Mouse (Mus musculus) limb, embryonic 14.5 days (tissue): ENCODE measurements around the gene Rad23b. TPM values are rescaled to one million over a fixed set of nuclear protein-coding genes. Genes with fewer than 3 reads are reported as not detected.

Source experiments
- ATAC-seq: fragments of 200-750 bp; cut with Nextera tagmentation; 2 replicates; pipeline ENCODE4 v1.8.0; 2017; ENCODE audit warnings: low read depth, moderate number of reproducible peaks, moderate TSS enrichment; ENCODE audit not compliant: low FRiP score
- DNase-seq: peaks from one replicate; pipeline ENCODE4 v3.0.0-alpha.2; 2015; ENCODE audit warnings: low spot score
- H3K27ac ChIP-seq: fragments of 300-500 bp; sonication (generic); replicated peaks from 2 replicates; pipeline ENCODE4 v1.5.1; 2014; ENCODE audit warnings: low read depth, mild to moderate bottlenecking, low read length, moderate library complexity, mixed read lengths
- H3K27me3 ChIP-seq: fragments of 300-500 bp; sonication (generic); 2 replicates; pipeline ENCODE4 v1.6.1; 2014; ENCODE audit warnings: low read length, mixed read lengths; ENCODE audit not compliant: control insufficient read depth, insufficient read depth
- H3K36me3 ChIP-seq: fragments of 300-500 bp; sonication (generic); 2 replicates; pipeline ENCODE4 v1.6.1; 2014; ENCODE audit warnings: mild to moderate bottlenecking, low read length, moderate library complexity, mixed read lengths; ENCODE audit not compliant: control insufficient read depth, insufficient read depth
- H3K4me1 ChIP-seq: fragments of 300-500 bp; sonication (generic); 2 replicates; pipeline ENCODE4 v1.6.1; 2014; ENCODE audit warnings: antibody characterized with exemption, low read length, mixed read lengths; ENCODE audit not compliant: control insufficient read depth, insufficient read depth
- H3K4me2 ChIP-seq: fragments of 300-500 bp; sonication (generic); replicated peaks from 2 replicates; pipeline ENCODE4 v1.6.1; 2014; ENCODE audit warnings: low read depth, mild to moderate bottlenecking, low read length, moderate library complexity; ENCODE audit not compliant: severe bottlenecking
- H3K4me3 ChIP-seq: fragments of 300-500 bp; sonication (generic); replicated peaks from 2 replicates; pipeline ENCODE4 v1.5.1; 2014; ENCODE audit warnings: low read length
- H3K9ac ChIP-seq: fragments of 300-500 bp; sonication (generic); 2 replicates; pipeline ENCODE4 v1.6.1; 2014; ENCODE audit warnings: mild to moderate bottlenecking, low read depth, low read length, moderate library complexity; ENCODE audit not compliant: severe bottlenecking
- H3K9me3 ChIP-seq: fragments of 300-500 bp; sonication (generic); 2 replicates; pipeline ENCODE4 v1.6.1; 2016; ENCODE audit warnings: low read length; ENCODE audit not compliant: control insufficient read depth
- POLR2A ChIP-seq: fragments of 200-500 bp; IDR thresholded peaks from 2 replicates; pipeline ENCODE4 v1.8.0; 2012; ENCODE audit warnings: inconsistent platforms, mild to moderate bottlenecking, moderate library complexity, borderline replicate concordance; ENCODE audit not compliant: insufficient read depth, insufficient read length; ENCODE audit errors: extremely low read depth
- WGBS: fragments of 180-500 bp; shearing (Covaris S2); extraction: QIAGEN DNeasy Blood & Tissue Kit; methylation state at CpG from one replicate; pipeline ENCODE4 v1.1.7; 2014; 5-methylcytosine and 5-hydroxymethylcytosine counted together
- polyA plus RNA-seq, 2 experiments: library from polyadenylated mRNA; depleted of rRNA in 1 of 2; stranded (reverse) in 1 of 2; unstranded in 1 of 2; fragments of >200 nt; fragmentation: Nextera tagmentation in 1 of 2; extraction: Ambion mirVana in 1 of 2; gene quantifications; 2 replicates each; pipeline versions ENCODE4 v1.2.1 to v1.2.3; 2012 to 2014

The Rad23b gene
- polyA plus RNA-seq, 2 experiments: 88.8 to 179 TPM

DNA sequence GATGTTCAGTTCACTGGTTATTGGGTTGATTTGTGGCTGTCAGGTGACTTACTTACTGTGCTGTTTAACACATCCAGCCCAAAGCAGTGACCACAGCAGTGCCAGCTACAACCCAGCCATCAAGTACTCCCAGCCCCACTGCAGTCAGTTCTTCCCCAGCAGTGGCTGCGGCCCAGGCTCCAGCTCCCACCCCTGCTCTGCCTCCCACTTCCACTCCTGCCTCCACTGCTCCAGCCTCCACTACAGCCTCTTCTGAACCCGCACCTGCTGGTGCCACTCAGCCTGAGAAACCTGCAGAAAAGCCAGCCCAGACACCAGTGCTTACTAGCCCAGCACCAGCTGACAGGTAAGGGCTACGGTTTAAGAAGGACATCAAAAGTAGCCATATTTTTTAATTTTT lies 20.3 kb downstream of the Rad23b start:
- TF ChIP-seq POLR2A: no peak
- peaks cover 32% of the 10 kb centered on the region for H3K36me3 ChIP-seq
- no peak overlapping the region for H3K4me2 ChIP-seq
- 93% methylated on average over 3 of the region's 3 CpGs for WGBS
- H3K27ac ChIP-seq: no peak overlapping the region
- no peak overlapping the region for H3K4me3 ChIP-seq
- DNase-seq: no peak
- no peak for ATAC-seq
- no peaks in the 10 kb centered on the region for H3K4me1 ChIP-seq
- no peaks in the 10 kb centered on the region for H3K9me3 ChIP-seq
- no peaks in the 10 kb centered on the region for H3K27me3 ChIP-seq
- no peak overlapping the region for H3K9ac ChIP-seq

DNA sequence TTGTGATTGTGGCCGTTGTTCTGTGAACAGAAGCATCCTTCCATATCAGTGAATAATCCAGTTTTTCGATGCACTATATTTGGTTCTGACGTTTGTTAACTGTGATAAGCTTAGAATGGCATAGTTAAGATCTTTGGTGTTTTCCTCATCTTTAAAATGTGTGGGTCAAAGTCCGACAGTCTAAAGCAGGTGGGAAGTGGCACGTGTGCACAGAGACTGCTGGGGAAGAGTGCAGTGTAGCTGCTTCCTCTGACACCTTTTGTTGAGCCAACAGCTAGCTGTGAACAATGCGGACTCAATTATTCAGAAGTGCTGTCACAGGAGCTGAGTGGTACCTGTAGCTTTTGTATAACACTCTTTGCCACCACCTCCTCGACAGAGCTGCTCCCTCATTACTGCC lies 21.5 kb downstream of the Rad23b start:
- Histone ChIP-seq H3K36me3 (peaks cover 32% of the 10 kb centered on the region), H3K9me3 (no peaks in the 10 kb centered on the region), H3K4me1 (no peaks in the 10 kb centered on the region), H3K4me2 (no peak overlapping the region), H3K4me3 (no peak overlapping the region), H3K9ac (no peak overlapping the region), H3K27ac (no peak overlapping the region), H3K27me3 (no peaks in the 10 kb centered on the region)
- 88% methylated on average over 7 of the region's 7 CpGs for WGBS
- DNase-seq: no peak
- TF ChIP-seq POLR2A: no peak
- ATAC-seq: no peak

DNA sequence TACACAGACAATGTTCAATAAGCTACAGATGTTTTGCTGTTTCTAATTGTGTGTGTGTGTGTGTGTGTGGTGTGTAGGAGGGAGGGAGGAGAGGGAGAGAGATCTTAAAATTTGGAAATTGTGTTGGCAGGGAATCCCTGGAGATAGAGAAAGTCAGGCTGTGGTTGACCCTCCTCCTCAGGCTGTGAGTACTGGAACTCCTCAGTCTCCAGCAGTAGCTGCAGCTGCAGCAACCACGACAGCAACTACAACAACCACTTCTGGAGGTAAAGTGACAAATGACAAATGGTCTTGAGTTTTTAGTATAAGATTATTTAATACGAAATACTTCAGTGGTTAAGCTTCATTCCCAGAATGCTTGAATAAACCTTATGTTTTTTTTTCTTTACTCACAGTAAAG lies 32.5 kb downstream of the Rad23b start:
- Histone ChIP-seq H3K36me3 (peaks cover 87% of the 10 kb centered on the region), H3K9me3 (no peaks in the 10 kb centered on the region), H3K27me3 (no peaks in the 10 kb centered on the region), H3K9ac (no peak overlapping the region), H3K4me2 (no peak overlapping the region), H3K4me1 (no peaks in the 10 kb centered on the region), H3K27ac (no peak overlapping the region), H3K4me3 (no peak overlapping the region)
- no peak for DNase-seq
- no peak for TF ChIP-seq POLR2A
- WGBS: 88% methylated on average over 2 of the region's 2 CpGs
- no peak for ATAC-seq

DNA sequence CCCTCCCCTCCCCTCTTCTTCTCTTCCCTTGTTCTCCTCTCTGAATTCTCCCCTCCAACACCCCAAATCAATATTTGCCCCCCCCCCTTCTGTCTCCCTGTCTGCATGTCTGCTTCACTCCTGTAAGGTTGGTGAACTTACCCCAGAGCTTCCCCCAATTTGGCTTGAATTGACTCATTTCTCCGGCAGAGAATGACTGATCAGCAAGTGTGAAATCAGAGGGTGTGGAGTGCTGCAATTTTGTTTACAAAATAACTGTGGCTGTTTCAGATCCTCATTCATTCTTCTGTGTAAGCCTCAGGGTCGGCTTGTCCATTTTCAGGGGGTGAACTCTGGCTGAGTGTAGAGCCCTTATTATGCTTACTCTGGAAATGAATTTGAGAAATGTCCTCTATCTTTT lies 36.9 kb downstream of the Rad23b start:
- Histone ChIP-seq H3K9ac (no peak overlapping the region), H3K4me1 (no peaks in the 10 kb centered on the region), H3K4me3 (no peak overlapping the region), H3K27ac (no peak overlapping the region), H3K27me3 (no peaks in the 10 kb centered on the region), H3K9me3 (no peaks in the 10 kb centered on the region), H3K4me2 (no peak overlapping the region), H3K36me3 (peaks cover 71% of the 10 kb centered on the region)
- ATAC-seq (no peak), DNase-seq (no peak)
- no peak for TF ChIP-seq POLR2A
- WGBS: 84% methylated on average over 2 of the region's 2 CpGs

DNA sequence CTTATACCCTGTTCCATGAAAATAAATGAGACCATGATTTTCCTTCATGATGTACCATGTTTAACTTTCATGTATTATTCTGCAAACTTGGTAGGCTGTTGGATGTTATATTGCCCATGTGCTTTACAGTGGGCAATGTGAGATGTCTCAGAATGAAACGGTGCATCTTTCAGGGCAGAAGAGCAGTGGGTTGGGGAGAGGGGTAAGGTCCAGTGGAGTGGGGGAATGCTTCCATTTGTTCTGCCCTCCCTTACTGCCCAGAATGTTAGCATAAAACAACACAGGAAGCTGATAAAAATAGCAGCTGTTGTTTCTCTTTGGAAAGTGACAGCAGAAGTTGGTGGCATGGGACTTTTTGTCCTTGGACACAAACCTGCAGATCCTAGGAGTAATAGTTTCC lies 41.6 kb downstream of the Rad23b start:
- Histone ChIP-seq H3K36me3 (peaks cover 32% of the 10 kb centered on the region), H3K4me2 (no peak overlapping the region), H3K4me3 (no peak overlapping the region), H3K27ac (no peak overlapping the region), H3K27me3 (no peaks in the 10 kb centered on the region), H3K9ac (no peak overlapping the region), H3K9me3 (no peaks in the 10 kb centered on the region), H3K4me1 (no peaks in the 10 kb centered on the region)
- TF ChIP-seq POLR2A: no peak
- 93% methylated on average over 1 of the region's 1 CpGs for WGBS
- DNase-seq (no peak), ATAC-seq (no peak)

DNA sequence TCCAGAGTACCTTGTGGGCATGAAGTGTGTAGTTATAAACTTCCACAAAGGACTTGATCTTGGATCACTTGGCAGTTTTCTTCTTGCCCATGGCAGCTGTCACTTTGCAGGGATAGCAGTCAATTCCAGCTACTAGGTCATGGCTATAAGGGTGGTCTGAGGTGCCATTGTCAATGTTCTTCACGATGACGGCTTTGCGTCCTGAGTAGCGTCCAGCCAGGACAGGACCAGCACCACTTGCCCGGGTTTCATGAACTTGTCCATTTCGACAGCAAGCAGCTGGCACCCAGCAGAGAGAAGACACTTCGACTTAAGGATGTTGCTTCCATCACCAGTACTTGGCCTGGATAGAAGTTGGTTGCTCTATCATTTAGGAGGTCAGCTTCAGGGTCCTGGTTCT lies 42.6 kb downstream of the Rad23b start:
- Histone ChIP-seq H3K4me2 (no peak overlapping the region), H3K27me3 (no peaks in the 10 kb centered on the region), H3K9ac (no peak overlapping the region), H3K4me1 (no peaks in the 10 kb centered on the region), H3K27ac (no peak overlapping the region), H3K36me3 (peaks cover 27% of the 10 kb centered on the region), H3K9me3 (no peaks in the 10 kb centered on the region), H3K4me3 (no peak overlapping the region)
- 94% methylated on average over 7 of the region's 7 CpGs for WGBS
- DNase-seq: no peak
- ATAC-seq: no peak
- no peak for TF ChIP-seq POLR2A
